Mouse (Mus musculus): ENCODE measurements at regions not wholly inside any gene's neighbourhood (a gene's known extent, or its start where the extent isn't known, plus 50 kb on each side); places are given as distances from the start of the nearest gene placed in this dataset.

DNA sequence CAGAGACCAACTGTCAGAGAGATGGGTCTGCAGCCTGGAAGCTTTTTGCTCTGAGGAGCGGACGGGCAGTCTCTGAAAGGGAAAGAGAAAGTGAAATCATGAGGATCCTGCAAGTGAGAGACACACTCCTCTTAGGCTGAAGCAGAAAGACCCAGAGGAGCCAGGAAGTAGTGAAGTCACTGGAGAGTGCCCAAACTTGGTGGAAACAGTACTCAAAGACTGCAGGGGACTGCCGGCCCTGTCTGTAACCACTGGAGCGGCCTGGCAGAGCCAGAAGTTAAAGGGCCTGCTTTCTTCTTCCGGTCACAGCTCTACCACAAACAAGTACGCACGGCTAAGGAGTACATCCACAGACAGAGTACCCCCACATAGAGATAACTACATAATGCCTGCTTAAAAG, 326.5 kb downstream of the Efnb2 start:
- H3K36me3 ChIP-seq (ENCODE audit: control insufficient read depth, insufficient read depth): no peaks in the 10 kb centered on the region
- no peak overlapping the region for H3K27ac ChIP-seq (ENCODE audit: low read length)
- H3K4me3 ChIP-seq (replicated peaks; ENCODE audit: low read length): no peak overlapping the region
- no peaks in the 10 kb centered on the region for H3K9me3 ChIP-seq (ENCODE audit: control insufficient read depth, low read length)
- no peak overlapping the region for H3K4me2 ChIP-seq (ENCODE audit: low read length)
- H3K27me3 ChIP-seq (replicated peaks; ENCODE audit: control insufficient read depth, insufficient read depth, low read length): no peaks in the 10 kb centered on the region
- no peak for ATAC-seq
- WGBS: 75% methylated on average over 7 of the region's 7 CpGs
- peaks cover 8% of the 10 kb centered on the region; the same call in 1 of the 2 replicates for H3K4me1 ChIP-seq (replicated peaks; ENCODE audit: control insufficient read depth, insufficient read depth, low read length)
- H3K9ac ChIP-seq (replicated peaks; ENCODE audit: low read depth, low read length): no peak overlapping the region

DNA sequence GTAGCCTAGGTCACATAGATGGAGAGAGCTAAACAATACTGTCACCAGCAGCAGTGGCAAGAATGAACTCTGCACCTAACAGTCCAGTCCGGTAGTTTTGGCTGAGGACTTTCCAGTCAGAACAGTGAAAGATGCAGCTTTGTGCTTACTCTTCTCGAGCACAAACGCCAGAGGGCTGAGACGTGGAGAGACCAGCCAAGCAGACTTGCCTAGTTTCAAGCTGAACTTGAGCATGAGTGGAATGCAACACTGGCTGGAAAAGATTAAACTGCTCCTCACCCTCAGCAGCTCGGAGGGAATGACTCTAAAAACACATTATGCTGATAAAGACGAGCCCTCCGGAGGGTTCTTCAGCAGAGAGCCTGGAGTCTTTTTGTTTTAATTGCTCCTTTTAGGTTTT, 329.8 kb downstream of the Efnb2 start:
- H3K36me3 ChIP-seq (ENCODE audit: control insufficient read depth, insufficient read depth): no peaks in the 10 kb centered on the region
- no peaks in the 10 kb centered on the region for H3K9me3 ChIP-seq (ENCODE audit: control insufficient read depth, low read length)
- H3K4me2 ChIP-seq (ENCODE audit: low read length): no peak overlapping the region
- WGBS: 63% methylated on average over 7 of the region's 7 CpGs
- no peak overlapping the region for H3K9ac ChIP-seq (replicated peaks; ENCODE audit: low read depth, low read length)
- no peak for ATAC-seq
- H3K4me3 ChIP-seq (replicated peaks; ENCODE audit: low read length): no peak overlapping the region
- H3K27me3 ChIP-seq (replicated peaks; ENCODE audit: control insufficient read depth, insufficient read depth, low read length): no peaks in the 10 kb centered on the region
- H3K4me1 ChIP-seq (replicated peaks; ENCODE audit: control insufficient read depth, insufficient read depth, low read length): peaks cover 19% of the 10 kb centered on the region
- no peak overlapping the region for H3K27ac ChIP-seq (ENCODE audit: low read length)

DNA sequence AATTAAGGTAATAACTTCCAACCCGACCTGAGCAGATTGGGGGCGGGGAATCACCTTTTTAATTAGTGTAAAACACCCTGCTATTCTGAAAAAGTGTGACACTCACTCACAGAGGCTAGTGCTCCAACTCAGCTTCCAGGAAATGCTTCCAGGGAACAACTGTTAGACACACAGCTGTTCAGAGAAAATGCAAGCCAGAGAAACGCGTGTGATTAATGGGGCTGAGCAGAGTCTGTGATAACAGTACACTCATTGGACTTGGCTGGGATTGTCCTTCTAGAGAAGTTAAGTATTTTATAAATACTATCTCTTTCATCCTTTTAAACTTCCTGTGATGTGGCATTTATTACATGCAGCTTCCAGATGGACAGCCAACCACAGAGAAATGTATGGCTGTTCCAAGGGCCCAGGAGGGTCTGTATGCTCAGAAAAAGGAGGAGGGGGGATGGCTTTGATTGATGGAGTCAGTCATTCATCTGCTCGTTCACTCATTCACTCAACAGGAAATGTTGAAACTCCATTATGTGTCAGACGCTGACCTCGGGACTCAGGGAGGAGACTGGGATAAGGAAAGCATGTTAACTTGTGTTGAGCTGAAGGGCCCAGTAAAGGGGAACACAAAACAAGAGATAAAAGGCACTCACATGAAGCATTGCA, 332.9 kb downstream of the Efnb2 start:
- Histone ChIP-seq H3K4me1 (replicated peaks; ENCODE audit: control insufficient read depth, insufficient read depth, low read length) (peaks cover 26% of the 10 kb centered on the region), H3K36me3 (ENCODE audit: control insufficient read depth, insufficient read depth) (no peaks in the 10 kb centered on the region), H3K9ac (replicated peaks; ENCODE audit: low read depth, low read length) (no peak overlapping the region), H3K27ac (ENCODE audit: low read length) (no peak overlapping the region), H3K4me2 (ENCODE audit: low read length) (no peak overlapping the region), H3K27me3 (replicated peaks; ENCODE audit: control insufficient read depth, insufficient read depth, low read length) (no peaks in the 10 kb centered on the region), H3K9me3 (ENCODE audit: control insufficient read depth, low read length) (no peaks in the 10 kb centered on the region), H3K4me3 (replicated peaks; ENCODE audit: low read length) (no peak overlapping the region)
- 30% methylated on average over 7 of the region's 7 CpGs for WGBS
- peak; percentile 66; the same call in 1 of the 2 replicates for ATAC-seq

DNA sequence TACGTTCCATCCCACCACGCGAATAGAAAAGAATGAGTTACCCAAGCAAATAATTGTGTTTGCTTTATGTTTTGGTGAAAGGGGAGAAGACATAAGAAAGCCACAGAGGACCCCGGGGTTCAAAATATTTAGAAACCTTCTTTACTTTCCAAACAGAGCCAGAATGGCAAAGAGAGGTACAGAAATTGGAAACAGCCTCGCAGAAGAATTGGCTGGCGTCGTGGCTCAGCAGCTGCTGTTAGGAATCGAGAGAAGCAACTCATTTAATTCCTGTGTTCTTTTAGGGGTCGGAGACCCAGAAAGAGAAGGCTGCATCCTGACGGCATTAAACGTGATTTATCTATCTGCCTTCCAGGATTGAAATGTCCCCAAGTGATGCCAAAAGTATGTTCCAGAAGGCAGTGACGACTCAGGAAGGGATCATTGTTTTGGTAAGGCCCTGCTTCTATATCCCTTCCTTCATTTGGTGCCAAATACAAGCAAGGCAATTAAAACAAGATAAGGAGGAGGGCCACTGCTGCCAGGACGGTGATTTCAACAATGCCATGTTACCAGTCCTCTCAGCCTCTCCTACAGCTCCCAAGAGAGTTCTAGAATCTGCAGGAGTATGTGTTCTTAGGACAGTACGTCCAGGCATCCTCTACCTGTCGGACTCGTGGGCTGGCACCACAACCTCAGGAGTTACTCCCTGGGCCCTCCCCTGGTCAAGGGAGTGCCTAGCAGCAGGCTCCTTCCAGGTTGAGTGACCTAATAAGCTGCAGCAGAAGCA, 334.8 kb downstream of the Efnb2 start:
- Histone ChIP-seq H3K27ac (ENCODE audit: low read length) (no peak overlapping the region), H3K9me3 (ENCODE audit: control insufficient read depth, low read length) (no peaks in the 10 kb centered on the region), H3K4me2 (ENCODE audit: low read length) (no peak overlapping the region), H3K4me3 (replicated peaks; ENCODE audit: low read length) (no peak overlapping the region), H3K27me3 (replicated peaks; ENCODE audit: control insufficient read depth, insufficient read depth, low read length) (no peaks in the 10 kb centered on the region), H3K36me3 (ENCODE audit: control insufficient read depth, insufficient read depth) (no peaks in the 10 kb centered on the region), H3K4me1 (replicated peaks; ENCODE audit: control insufficient read depth, insufficient read depth, low read length) (peaks cover 26% of the 10 kb centered on the region), H3K9ac (replicated peaks; ENCODE audit: low read depth, low read length) (no peak overlapping the region)
- ATAC-seq: no peak; the same call in 1 of the 2 replicates
- WGBS: 47% methylated on average over 16 of the region's 16 CpGs

DNA sequence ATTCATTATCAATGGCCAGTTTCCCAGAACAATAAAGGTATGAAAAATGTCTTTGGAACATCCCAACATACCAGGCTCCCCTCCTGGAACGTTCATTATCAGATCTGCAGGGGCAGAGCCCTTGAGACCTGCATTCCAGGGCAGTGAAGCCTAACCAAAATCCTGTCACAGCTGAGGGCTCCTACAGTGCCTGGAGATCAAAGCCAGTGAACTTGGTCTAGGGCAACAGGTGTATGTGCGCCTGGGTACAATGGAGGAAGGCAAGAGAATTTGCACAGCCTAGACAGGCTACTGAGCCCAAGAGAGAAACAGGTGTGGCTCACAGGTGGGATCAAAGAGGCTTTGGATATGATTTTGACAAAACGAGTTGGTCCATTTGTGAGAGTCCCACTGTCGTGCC, 335.6 kb downstream of the Efnb2 start:
- Histone ChIP-seq H3K9me3 (ENCODE audit: control insufficient read depth, low read length) (no peaks in the 10 kb centered on the region), H3K4me1 (replicated peaks; ENCODE audit: control insufficient read depth, insufficient read depth, low read length) (peaks cover 26% of the 10 kb centered on the region), H3K36me3 (ENCODE audit: control insufficient read depth, insufficient read depth) (no peaks in the 10 kb centered on the region), H3K27ac (ENCODE audit: low read length) (no peak overlapping the region), H3K4me3 (replicated peaks; ENCODE audit: low read length) (no peak overlapping the region), H3K4me2 (ENCODE audit: low read length) (no peak overlapping the region), H3K27me3 (replicated peaks; ENCODE audit: control insufficient read depth, insufficient read depth, low read length) (no peaks in the 10 kb centered on the region), H3K9ac (replicated peaks; ENCODE audit: low read depth, low read length) (no peak overlapping the region)
- WGBS: 38% methylated on average over 4 of the region's 4 CpGs
- no peak for ATAC-seq

DNA sequence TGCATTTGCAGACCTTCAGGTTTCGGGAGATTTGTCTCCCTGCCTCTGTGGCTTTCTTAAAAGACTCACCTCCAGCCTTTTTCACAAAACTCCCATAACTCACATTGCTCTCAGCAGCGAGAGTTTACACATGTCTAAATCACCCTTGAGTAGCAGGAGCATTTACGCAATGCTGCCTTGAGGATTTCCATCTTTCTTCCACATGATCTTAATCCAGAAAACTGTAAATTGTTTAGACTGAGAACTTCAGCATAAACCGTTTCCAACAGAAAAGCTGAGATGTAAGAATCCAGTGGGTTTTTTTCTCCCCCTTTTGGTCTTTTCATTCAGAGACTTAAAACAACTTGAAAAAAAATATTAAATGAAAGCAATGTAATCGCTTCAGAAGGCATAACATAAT, 336.5 kb downstream of the Efnb2 start:
- Histone ChIP-seq H3K4me3 (replicated peaks; ENCODE audit: low read length) (no peak overlapping the region), H3K4me1 (replicated peaks; ENCODE audit: control insufficient read depth, insufficient read depth, low read length) (peaks cover 26% of the 10 kb centered on the region), H3K9me3 (ENCODE audit: control insufficient read depth, low read length) (no peaks in the 10 kb centered on the region), H3K4me2 (ENCODE audit: low read length) (no peak overlapping the region), H3K36me3 (ENCODE audit: control insufficient read depth, insufficient read depth) (no peaks in the 10 kb centered on the region), H3K9ac (replicated peaks; ENCODE audit: low read depth, low read length) (no peak overlapping the region), H3K27ac (ENCODE audit: low read length) (no peak overlapping the region), H3K27me3 (replicated peaks; ENCODE audit: control insufficient read depth, insufficient read depth, low read length) (no peaks in the 10 kb centered on the region)
- WGBS: 51% methylated on average over 5 of the region's 5 CpGs
- no peak for ATAC-seq

DNA sequence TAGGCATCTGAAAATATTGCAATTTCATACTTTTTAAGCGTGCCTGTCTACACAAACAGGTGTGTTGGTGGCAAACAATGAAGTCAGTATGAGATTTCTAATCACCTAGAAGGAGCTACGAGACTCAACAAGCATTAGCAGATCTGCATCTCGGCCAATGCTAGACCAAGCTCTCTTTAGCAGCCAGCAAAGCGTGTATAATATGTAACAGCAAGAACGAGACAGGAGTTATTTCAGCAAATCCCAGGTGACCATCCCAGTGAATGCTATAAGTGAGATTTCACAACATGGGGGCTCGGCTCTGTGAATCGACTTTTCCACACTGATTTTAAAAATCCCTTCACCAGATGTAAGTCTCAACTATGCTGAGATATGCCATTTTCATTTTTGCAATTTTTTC, 352.8 kb downstream of the Efnb2 start:
- H3K4me1 ChIP-seq (replicated peaks; ENCODE audit: control insufficient read depth, insufficient read depth, low read length): peaks cover 8% of the 10 kb centered on the region
- H3K9me3 ChIP-seq (ENCODE audit: control insufficient read depth, low read length): no peaks in the 10 kb centered on the region
- H3K27me3 ChIP-seq (replicated peaks; ENCODE audit: control insufficient read depth, insufficient read depth, low read length): no peaks in the 10 kb centered on the region
- no peak; the same call in 1 of the 2 replicates for ATAC-seq
- H3K27ac ChIP-seq (ENCODE audit: low read length): 0 out of 2 replicates have a peak overlapping the region, but pooled peaks have one; percentile 6
- no peaks in the 10 kb centered on the region for H3K36me3 ChIP-seq (ENCODE audit: control insufficient read depth, insufficient read depth)
- no peak overlapping the region for H3K4me3 ChIP-seq (replicated peaks; ENCODE audit: low read length)
- H3K9ac ChIP-seq (replicated peaks; ENCODE audit: low read depth, low read length): no peak overlapping the region
- WGBS: 27% methylated on average over 7 of the region's 7 CpGs
- H3K4me2 ChIP-seq (ENCODE audit: low read length): no peak overlapping the region

DNA sequence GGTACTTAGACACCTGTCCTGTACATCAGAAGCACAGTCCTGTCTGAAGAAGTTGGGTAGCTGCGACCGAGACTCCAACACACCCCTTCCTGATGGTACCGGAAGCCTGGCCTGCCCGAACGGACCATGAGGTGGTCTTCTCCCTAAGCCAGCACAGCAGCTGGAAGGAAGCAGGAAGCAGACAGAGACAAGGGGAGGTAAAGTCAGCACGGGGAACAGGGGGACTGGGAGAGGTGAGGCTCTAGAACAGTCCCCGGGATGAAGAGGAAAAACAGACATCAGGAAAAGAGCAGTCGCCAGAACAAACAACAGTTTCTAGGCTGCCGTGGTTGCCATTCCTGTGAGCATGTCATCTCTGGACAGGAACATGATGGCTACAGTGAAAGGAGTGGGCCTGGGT, 353.6 kb downstream of the Efnb2 start:
- no peak overlapping the region for H3K9ac ChIP-seq (replicated peaks; ENCODE audit: low read depth, low read length)
- no peak overlapping the region for H3K27ac ChIP-seq (ENCODE audit: low read length)
- H3K27me3 ChIP-seq (replicated peaks; ENCODE audit: control insufficient read depth, insufficient read depth, low read length): no peaks in the 10 kb centered on the region
- H3K36me3 ChIP-seq (ENCODE audit: control insufficient read depth, insufficient read depth): no peaks in the 10 kb centered on the region
- no peak for ATAC-seq
- no peaks in the 10 kb centered on the region for H3K9me3 ChIP-seq (ENCODE audit: control insufficient read depth, low read length)
- H3K4me2 ChIP-seq (ENCODE audit: low read length): no peak overlapping the region
- 85% methylated on average over 9 of the region's 9 CpGs for WGBS
- H3K4me3 ChIP-seq (replicated peaks; ENCODE audit: low read length): no peak overlapping the region
- H3K4me1 ChIP-seq (replicated peaks; ENCODE audit: control insufficient read depth, insufficient read depth, low read length): peaks cover 8% of the 10 kb centered on the region

DNA sequence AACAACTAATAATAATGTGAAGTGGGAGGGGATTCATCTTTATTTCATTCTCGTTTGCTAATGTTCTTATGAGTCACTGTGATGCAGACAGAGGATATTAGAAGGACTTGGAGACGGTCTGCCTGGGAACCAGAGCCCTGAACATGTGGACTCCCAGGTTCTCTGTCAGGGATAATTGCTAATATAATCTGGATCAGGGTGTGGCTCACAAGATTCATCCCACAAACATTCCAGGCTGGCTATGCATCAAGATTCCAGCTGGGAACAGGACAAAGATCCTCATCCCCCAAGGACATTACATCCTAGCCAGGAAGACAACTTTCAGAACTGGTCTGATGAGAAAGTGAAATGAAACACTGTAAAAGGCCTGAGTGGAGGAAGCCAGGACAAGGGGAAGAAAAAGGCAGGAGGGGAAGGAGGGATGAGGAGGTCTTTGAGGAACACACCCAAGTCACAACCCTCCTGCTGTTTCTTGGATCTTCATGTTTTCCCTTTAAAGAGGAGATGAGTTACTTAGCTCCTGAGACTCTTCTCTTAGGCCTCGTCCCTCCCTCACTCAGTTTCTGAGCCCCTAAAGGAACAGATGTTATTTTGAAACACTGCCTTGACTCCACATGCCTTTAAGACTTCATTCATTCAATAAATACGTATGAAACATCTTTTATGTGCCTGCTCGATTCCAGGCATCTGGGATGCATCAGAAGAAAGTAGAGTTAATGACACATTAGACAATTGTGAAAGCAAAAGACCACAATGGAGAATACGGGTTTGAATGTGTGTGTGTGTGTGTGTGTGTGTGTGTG, 360.9 kb downstream of the Efnb2 start:
- H3K36me3 ChIP-seq (ENCODE audit: control insufficient read depth, insufficient read depth): no peaks in the 10 kb centered on the region
- ATAC-seq: no peak
- no peaks in the 10 kb centered on the region for H3K9me3 ChIP-seq (ENCODE audit: control insufficient read depth, low read length)
- no peak overlapping the region for H3K4me3 ChIP-seq (replicated peaks; ENCODE audit: low read length)
- WGBS: 60% methylated on average over 6 of the region's 6 CpGs
- H3K4me2 ChIP-seq (ENCODE audit: low read length): no peak overlapping the region
- peaks cover 3% of the 10 kb centered on the region for H3K4me1 ChIP-seq (replicated peaks; ENCODE audit: control insufficient read depth, insufficient read depth, low read length)
- H3K27me3 ChIP-seq (replicated peaks; ENCODE audit: control insufficient read depth, insufficient read depth, low read length): no peaks in the 10 kb centered on the region
- no peak overlapping the region for H3K27ac ChIP-seq (ENCODE audit: low read length)
- H3K9ac ChIP-seq (replicated peaks; ENCODE audit: low read depth, low read length): no peak overlapping the region

Measured in forebrain, embryonic 16.5 days (tissue).